Mouse (Mus musculus) liver, adult 2 months (tissue): ENCODE measurements at regions not wholly inside any gene's neighbourhood (a gene's known extent, or its start where the extent isn't known, plus 50 kb on each side); places are given as distances from the start of the nearest gene placed in this dataset.

Experiments
- CTCF ChIP-seq: fragments of 200-500 bp; IDR thresholded peaks from 2 replicates; pipeline ENCODE4 v1.5.1; 2011; ENCODE audit warnings: low read depth, low read length, control low read depth
- POLR2A ChIP-seq: fragments of 200-500 bp; IDR thresholded peaks from 2 replicates; pipeline ENCODE4 v1.6.1; 2011; ENCODE audit warnings: low read length, control low read depth; ENCODE audit not compliant: insufficient read depth; ENCODE audit errors: extremely low read depth

- TF ChIP-seq CTCF: no peak
- no peak for TF ChIP-seq POLR2A
Measured at GRCm38 (mm10) chr4:5495012-5495411, 701.9 kb upstream of the Impad1 start.
